Mouse (Mus musculus) Muller cell, postnatal 12 days (primary cell): ENCODE data around the gene Gm1043.

Source experiments
- DNase-seq: peaks from one replicate; pipeline ENCODE4 v3.0.0-alpha.2; 2015; ENCODE audit errors: inconsistent ontology term

Gm1043 gene

GRCm38 (mm10) chr5:37198011-37198688 lies 113.0 kb downstream of the Gm1043 start:
- no peak for DNase-seq

- DNase-seq: no peak
Measured at GRCm38 (mm10) chr5:37202285-37202684, 117.1 kb downstream of the Gm1043 start.

GRCm38 (mm10) chr5:37204886-37205285 lies 119.7 kb downstream of the Gm1043 start:
- no peak for DNase-seq

GRCm38 (mm10) chr5:37205420-37205819 lies 120.2 kb downstream of the Gm1043 start:
- DNase-seq: no peak

GRCm38 (mm10) chr5:37206364-37206763 lies 121.2 kb downstream of the Gm1043 start:
- DNase-seq: no peak

- DNase-seq: no peak
Measured at GRCm38 (mm10) chr5:37212938-37213708, 128.0 kb downstream of the Gm1043 start.

DNA sequence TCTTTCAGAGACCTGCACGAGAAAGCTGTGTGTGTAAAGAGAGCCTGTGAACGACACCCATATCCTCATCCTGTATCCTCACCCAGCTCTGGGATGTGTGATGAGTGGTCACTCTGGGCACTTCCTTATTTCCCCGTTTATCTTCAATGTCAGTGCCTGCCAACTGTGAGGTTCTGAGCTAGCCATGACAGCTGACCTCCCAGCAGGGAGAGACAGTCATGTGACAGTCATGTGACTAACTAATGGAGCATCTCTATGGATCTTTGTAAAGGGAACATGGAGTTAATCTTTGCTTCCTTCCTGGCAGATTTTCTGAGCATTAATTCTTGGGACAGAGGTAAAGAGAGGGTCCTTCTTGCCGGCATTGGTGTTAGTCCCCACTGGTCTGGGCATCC lies 128.5 kb downstream of the Gm1043 start:
- no peak for DNase-seq

GRCm38 (mm10) chr5:37214614-37215013 lies 129.4 kb downstream of the Gm1043 start:
- DNase-seq: no peak

- DNase-seq: no peak
Measured at GRCm38 (mm10) chr5:37215276-37215675, 130.1 kb downstream of the Gm1043 start.

- no peak for DNase-seq
Measured at GRCm38 (mm10) chr5:37219615-37220014, 134.4 kb downstream of the Gm1043 start.

GRCm38 (mm10) chr5:37220575-37220974 lies 135.4 kb downstream of the Gm1043 start:
- no peak for DNase-seq

GRCm38 (mm10) chr5:37221563-37221962 lies 136.4 kb downstream of the Gm1043 start:
- no peak for DNase-seq

DNA sequence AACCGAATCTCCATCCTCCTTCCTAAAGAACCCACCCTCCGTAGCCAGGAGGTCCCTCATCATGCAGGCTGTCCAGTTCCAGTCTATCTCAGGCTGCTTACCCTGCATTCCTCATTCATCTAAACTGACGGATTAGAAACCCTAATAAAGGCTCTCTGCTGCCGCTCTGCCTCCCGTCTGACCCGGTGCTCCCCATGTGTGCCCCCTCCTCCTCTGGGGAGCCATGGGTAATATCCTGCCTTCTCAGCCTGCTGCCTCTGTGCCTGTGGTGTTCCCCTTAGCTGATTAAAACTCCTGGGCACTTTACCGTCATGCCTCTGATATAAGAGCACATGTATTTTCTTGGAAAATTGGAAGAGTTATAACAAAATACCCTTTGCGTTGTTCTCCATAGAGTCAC lies 137.1 kb downstream of the Gm1043 start:
- DNase-seq: no peak

DNA sequence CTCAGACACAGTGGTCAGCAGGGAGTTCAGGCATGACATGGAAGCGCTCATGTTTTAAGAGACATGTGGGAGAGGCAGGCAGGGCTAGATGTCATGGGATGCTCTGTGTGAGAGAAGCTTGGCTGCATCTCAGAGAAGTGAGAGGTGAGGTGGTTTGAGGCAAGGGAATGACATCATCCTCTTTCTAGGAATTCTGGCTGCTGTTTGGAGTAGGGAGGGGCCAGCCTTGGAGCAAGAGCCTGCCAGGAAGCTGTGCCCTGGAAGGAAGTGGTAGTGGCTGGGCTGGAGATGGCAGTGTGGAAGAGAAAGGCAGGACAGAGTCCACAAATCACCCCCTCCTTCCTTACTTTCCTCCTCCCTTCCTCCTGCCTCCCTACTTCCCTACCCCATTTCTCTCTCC lies 140.5 kb downstream of the Gm1043 start:
- no peak for DNase-seq

- no peak for DNase-seq
Measured at GRCm38 (mm10) chr5:37227956-37228680, 142.9 kb downstream of the Gm1043 start.

GRCm38 (mm10) chr5:37228894-37229293 lies 143.7 kb downstream of the Gm1043 start:
- no peak for DNase-seq

GRCm38 (mm10) chr5:37233010-37233557 lies 147.9 kb downstream of the Gm1043 start:
- DNase-seq: no peak

DNA sequence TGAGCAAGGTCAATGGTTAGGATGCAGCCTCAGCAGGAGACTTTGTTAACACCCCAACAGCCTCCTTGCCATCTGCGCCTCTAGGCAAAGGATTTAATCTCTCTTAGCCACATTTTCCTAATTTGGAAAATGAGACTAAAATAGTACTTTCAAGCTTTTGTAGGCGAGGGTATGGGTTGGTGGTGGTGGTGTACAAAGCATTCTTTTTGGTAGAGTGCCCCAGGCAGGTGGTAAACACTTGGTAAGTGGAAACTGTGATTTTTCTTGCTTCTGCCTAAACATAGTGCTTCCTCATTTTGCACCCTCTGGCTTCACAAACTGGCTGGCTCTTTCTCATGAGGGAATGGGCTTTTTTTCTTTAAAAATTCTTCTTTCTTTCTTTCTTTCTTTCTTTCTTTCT lies 153.5 kb downstream of the Gm1043 start:
- no peak for DNase-seq

- DNase-seq: peak; percentile 52
Measured at GRCm38 (mm10) chr5:37240550-37240949, 155.4 kb downstream of the Gm1043 start.

DNA sequence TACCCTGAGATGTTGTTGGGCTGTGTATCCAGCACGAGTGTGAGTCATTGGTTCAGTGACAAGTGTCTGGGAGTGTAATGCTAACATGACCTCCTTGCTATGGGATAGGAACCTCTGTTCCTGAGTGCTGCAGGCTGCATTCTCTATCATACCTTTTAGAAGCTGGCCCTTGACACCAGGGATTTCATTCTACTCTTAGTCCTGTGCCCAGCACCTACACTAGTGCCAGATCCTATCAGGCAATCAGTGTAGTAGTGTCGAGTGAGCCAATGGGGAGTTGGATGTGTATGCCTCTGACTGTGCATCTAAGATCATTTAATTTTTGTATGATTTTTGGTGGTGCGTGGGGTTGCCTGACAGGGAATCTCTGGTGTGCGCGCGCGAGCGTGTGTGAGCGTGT lies 156.1 kb downstream of the Gm1043 start:
- no peak for DNase-seq

DNA sequence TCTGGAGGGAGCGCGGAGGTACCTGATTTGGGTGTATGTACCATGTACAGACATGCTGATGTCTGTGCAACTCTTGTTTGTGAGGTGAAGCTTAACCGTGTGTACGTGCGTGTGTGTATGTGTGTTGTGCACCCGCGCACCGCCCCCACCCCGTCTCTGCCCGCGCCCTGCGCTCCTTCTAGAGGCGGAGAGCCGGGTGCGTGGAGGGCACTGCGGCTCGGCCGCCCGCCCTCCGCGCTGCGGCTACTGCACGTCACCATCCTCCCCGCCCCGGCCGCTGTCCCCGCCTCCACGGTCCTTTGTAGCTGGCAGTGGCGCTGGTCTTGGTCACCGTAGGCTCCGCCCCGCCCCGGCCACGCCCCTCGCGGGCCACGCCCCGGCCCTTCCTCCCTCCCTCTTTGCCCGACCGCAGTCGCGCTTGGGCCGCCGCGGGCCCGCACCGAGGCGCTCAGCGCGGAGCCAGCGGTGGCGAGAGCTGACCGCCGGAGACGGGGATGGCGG lies 156.5 kb downstream of the Gm1043 start, which contains the start of gene Crmp1:
Gene Crmp1 (plus strand): TSS at position 290 of the 501 bp plus-strand sequence.
- peak; percentile 61 for DNase-seq
